Mouse (Mus musculus): Measurements from ENCODE around the gene Abhd15.
A peak's percentile ranks its signal among the peaks of the same experiment; 100 is the strongest.

Abhd15 gene

GRCm38 (mm10) chr11:77514832-77515636 lies at the start of gene Abhd15:
Gene Abhd15, plus strand, starts transcription at chr11:77515121.
- peak; percentile 48 for DNase-seq

DNA sequence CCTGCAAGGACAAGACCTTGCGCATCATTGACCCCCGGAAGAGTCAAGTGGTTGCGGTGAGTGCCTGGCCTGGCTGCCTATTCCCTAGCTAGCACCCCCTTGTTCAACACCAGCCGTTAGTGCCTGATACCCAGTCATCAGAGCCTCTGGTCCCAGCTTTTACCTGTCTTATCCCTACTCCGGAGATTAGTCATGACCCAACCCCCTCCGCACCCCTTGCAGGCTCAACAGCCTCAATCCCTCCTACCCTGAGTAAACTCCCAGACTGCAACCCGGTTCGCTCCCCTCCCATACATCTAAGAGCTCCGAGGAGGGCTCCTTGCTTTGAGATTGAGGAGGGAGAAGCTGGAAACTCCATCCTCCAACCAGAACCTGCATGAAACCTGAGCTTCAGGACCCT lies 48.4 kb upstream of the Abhd15 start:
- DNase-seq = no peak

DNA sequence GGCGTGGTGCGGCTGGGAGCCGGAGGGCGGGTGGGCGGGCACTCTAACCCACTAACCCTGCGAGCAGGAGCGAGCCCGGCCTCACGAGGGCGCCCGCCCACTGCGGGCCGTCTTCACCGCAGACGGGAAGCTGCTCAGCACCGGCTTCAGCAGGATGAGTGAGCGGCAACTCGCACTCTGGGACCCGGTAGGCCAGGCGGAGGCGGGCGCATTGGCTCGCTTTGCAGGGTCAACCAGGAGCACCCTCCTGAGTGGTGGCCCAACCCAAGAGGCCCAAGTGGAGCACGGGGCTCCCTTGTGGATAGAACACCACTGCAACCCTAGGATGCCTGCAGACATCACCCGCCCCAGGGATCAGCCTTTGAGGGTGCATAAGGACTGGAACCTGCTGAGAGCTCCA lies 47.8 kb upstream of the Abhd15 start:
- no peak for DNase-seq

- peak; percentile 81 for DNase-seq
These were observed 47.1 kb upstream of the Abhd15 start for GRCm38 (mm10) chr11:77467784-77468183.

- DNase-seq = no peak
These were observed 46.5 kb upstream of the Abhd15 start for GRCm38 (mm10) chr11:77468397-77468796.

- no peak for DNase-seq
These were observed 43.5 kb upstream of the Abhd15 start for GRCm38 (mm10) chr11:77471407-77471806.

GRCm38 (mm10) chr11:77472775-77473174 lies 42.1 kb upstream of the Abhd15 start:
- no peak for DNase-seq

- DNase-seq = no peak
These were observed 38.7 kb upstream of the Abhd15 start for GRCm38 (mm10) chr11:77476216-77476615.

GRCm38 (mm10) chr11:77476895-77477294 lies 38.0 kb upstream of the Abhd15 start:
- DNase-seq = no peak

GRCm38 (mm10) chr11:77483043-77483442 lies 31.9 kb upstream of the Abhd15 start:
- no peak for DNase-seq

GRCm38 (mm10) chr11:77483510-77484255 lies 31.2 kb upstream of the Abhd15 start:
- no peak for DNase-seq

DNA sequence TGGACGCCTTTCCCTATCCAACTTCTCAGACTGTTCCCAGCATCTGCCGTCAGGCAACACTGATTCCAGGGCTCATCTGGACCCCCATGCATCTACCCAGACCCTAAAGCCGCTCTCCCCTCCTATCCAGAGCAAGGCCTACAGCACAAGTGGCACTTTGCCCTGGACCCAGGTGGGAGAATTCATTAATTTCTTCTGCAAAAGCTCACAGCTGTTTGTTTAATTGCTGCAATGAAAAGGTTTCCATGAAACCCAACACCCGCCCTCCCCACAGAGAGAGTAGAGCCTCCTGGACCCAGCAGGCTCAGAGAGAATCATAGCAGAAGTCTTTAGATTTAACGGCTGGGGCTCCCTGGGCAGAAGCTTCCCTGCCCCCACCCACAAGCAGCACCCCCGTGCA lies 29.7 kb upstream of the Abhd15 start:
- no peak for DNase-seq

GRCm38 (mm10) chr11:77486798-77487197 lies 28.1 kb upstream of the Abhd15 start:
- peak; percentile 60 for DNase-seq

GRCm38 (mm10) chr11:77488771-77489581 lies 25.9 kb upstream of the Abhd15 start:
- peak; percentile 55 for DNase-seq

GRCm38 (mm10) chr11:77489591-77490235 lies 25.2 kb upstream of the Abhd15 start, which contains the start of gene Ankrd13b:
Gene Ankrd13b, minus strand, starts transcription at chr11:77489678.
- peak; percentile 84 for DNase-seq

DNA sequence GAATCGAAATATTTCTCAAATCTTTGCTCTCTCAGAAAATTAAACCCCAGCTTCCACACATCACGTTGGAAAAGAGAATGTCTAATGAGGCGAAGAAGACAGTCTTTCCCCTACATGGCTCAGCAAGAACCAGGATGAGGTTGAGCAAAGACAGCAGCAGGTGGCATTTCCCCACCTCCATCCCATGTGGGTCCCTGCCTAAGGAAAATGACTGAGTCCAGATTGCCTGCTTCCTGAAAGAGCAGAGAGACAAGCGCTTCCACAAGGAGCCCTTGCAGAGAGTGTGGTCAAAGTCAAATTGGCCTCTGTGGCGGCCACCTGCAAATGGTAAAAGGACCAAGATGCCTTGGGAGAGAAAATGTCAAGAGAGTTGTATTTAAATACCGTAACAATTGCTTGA lies 24.5 kb upstream of the Abhd15 start:
- no peak for DNase-seq

DNA sequence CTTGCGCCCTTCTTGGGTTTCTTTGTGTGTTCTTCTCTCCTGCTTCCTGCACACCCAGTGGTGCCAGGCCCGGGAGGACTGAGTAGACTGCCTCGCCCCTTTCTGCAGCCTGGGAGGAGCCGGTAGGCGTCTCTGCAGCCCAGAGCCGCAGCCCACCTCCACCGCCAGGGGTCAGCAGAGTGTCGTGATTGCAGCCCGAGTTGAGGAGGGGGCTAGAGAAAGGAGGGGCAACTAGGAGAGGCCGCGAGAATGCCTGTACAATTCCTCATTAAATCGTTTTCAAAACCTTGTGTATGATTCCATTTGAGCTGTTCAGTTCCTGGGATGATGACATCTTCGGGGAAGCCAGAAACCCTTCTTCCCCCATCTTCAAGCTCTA lies 23.8 kb upstream of the Abhd15 start:
- DNase-seq = peak; percentile 85

DNA sequence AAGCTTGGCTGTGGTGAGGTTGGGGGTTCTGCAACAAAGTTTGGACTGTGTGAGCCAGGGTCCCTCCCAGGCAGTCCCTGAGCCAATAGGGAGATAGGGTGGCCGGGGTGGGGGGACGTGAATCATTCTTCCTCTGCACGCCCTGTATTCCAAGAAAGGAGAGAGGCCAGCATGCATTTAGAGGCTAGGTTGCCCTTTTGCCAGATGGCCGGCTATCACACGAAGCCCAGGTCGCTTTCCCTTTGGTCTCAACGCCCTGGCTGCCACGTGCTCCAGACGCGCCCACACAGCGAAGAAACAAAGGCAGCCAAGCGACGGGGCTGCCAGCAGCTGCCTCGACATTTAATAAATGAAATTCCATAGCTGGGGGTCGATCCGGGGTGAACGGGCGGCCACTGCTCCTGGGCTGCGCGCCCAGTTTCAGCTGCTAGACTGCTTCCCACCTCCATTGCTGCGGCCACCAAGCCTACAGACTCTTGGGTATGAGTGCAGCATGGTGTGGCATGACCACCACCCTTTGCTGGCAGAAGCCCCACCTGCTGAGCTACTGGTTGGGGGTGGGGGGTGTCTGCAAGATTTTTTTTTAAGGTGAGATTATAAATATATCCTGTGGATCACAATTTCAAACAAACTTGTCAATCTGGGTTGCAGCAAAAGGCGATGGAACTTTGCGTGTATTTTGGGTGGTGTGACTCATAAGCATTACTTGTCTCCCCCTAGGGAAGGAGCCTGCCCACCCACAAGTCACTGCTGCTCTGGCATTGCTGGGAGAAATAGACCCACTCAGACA lies 23.2 kb upstream of the Abhd15 start:
- DNase-seq = peak; percentile 57

DNA sequence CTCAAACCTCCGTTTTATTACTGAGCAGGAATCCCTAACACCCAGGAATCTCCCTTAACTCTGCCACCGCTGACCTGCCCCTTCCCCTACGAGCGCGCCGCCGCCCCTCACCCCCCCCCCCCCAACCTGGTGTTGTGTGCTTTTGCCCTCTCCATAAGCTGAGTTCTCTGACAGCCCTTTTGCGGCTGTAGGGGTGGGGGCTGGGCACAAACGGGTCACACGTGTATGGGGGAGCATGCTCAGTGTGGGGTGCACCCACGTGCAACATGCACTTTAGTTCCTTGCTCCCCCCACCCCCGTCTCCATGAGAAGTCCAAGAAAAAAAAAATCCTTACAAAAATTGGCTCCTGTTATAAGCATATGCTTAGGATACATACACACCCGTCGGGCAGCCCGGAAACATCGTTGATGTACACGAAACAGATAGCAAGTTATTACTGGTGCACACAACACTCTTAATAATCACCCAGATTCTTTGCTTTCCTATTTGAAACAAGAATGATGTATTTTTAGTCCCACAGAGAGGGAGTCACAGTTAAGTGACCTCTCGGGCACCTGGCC lies 22.5 kb upstream of the Abhd15 start:
- no peak for DNase-seq

DNA sequence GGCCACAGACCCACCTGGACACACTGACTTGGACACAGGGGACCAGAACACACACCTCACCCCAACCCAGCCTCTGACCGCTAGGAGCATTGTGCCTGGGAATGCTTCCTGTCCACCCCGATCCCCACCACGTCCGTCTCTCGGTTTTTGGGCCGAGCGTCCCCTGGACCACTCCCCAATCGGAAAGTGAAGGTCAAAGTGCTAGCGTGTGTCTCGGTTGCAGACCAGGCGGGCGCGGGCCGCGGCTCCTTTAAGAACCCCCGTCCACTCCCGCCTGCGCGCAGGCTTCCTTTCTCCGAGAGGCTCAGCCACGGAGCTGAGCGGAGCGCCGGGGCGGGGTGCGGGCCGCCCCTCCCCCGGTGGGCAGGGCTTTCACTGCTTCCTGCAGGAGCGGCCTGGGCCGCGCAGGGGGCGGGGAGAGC lies 22.0 kb upstream of the Abhd15 start:
- DNase-seq = peak; percentile 90

- DNase-seq = peak; percentile 59
These were observed 21.2 kb upstream of the Abhd15 start, which contains the start of gene Git1 for GRCm38 (mm10) chr11:77493512-77494343. Gene Git1, plus strand, starts transcription at chr11:77493562.

Data from cerebellum, adult 8-10 months (tissue).